Mouse (Mus musculus) forebrain, embryonic 14.5 days (tissue): ENCODE results near the gene Ablim2. TPM values are rescaled to one million over a fixed set of nuclear protein-coding genes. Genes with fewer than 3 reads are reported as not detected.
A peak's percentile ranks its signal among the peaks of the same experiment; 100 is the strongest.

Experiments
- ATAC-seq: fragments of 200-750 bp; cut with Nextera tagmentation; 2 replicates; pipeline ENCODE4 v1.8.0; 2017; ENCODE audit warnings: mild to moderate bottlenecking, moderate library complexity
- DNase-seq: peaks from one replicate; pipeline ENCODE4 v3.0.0-alpha.2; 2015; ENCODE audit warnings: low spot score
- H3K27ac ChIP-seq: fragments of 300-500 bp; sonication (generic); 2 replicates; pipeline ENCODE4 v1.5.1; 2014; ENCODE audit warnings: low read depth, mild to moderate bottlenecking, control low read depth, low read length, moderate library complexity
- H3K27me3 ChIP-seq: fragments of 300-500 bp; sonication (generic); replicated peaks from 2 replicates; pipeline ENCODE4 v1.6.1; 2014; ENCODE audit warnings: low read length, control low read depth, mixed read lengths; ENCODE audit not compliant: control insufficient read depth, insufficient read depth
- H3K36me3 ChIP-seq: fragments of 300-500 bp; sonication (generic); 2 replicates; pipeline ENCODE4 v1.6.1; 2014; ENCODE audit warnings: low read length, control low read depth; ENCODE audit not compliant: control insufficient read depth, insufficient read depth
- H3K4me1 ChIP-seq: fragments of 300-500 bp; sonication (generic); 2 replicates; pipeline ENCODE4 v1.6.1; 2014; ENCODE audit warnings: antibody characterized with exemption, low read length, control low read depth; ENCODE audit not compliant: control insufficient read depth, insufficient read depth
- H3K4me2 ChIP-seq: fragments of 300-500 bp; sonication (generic); 2 replicates; pipeline ENCODE4 v1.6.1; 2014; ENCODE audit warnings: mild to moderate bottlenecking, control low read depth, low read length
- H3K4me3 ChIP-seq: fragments of 300-500 bp; sonication (generic); 2 replicates; pipeline ENCODE4 v1.5.1; 2014; ENCODE audit warnings: low read depth, low read length, control low read depth
- H3K9ac ChIP-seq: fragments of 300-500 bp; sonication (generic); 2 replicates; pipeline ENCODE4 v1.6.1; 2014; ENCODE audit warnings: mild to moderate bottlenecking, low read length, control low read depth, moderate library complexity
- H3K9me3 ChIP-seq: fragments of 300-500 bp; sonication (generic); replicated peaks from 2 replicates; pipeline ENCODE4 v1.6.1; 2016; ENCODE audit warnings: low read length, control low read depth, mixed read lengths; ENCODE audit not compliant: control insufficient read depth
- WGBS: fragments of 180-500 bp; shearing (Covaris S2); extraction: QIAGEN DNeasy Blood & Tissue Kit; methylation state at CpG from one replicate; pipeline ENCODE4 v1.1.7; 2014; 5-methylcytosine and 5-hydroxymethylcytosine counted together
- polyA plus RNA-seq: library from polyadenylated mRNA; unstranded; fragments of >200 nt; fragmentation: Nextera tagmentation; extraction: Ambion mirVana; gene quantifications from 2 replicates; pipeline ENCODE4 v1.2.1, GENCODE M21; 2014

Ablim2 gene
- polyA plus RNA-seq, 1 experiment from 2014 or later: 4.7 TPM

- ATAC-seq (peak; percentile 31), DNase-seq (peak; percentile 46)
- Histone ChIP-seq H3K9me3 (no peaks in the 10 kb centered on the region), H3K27me3 (no peaks in the 10 kb centered on the region; the same call in 1 of the 2 replicates), H3K9ac (peak overlapping the region; percentile 98), H3K27ac (peak overlapping the region; percentile 53; the same call in 1 of the 2 replicates), H3K36me3 (no peaks in the 10 kb centered on the region), H3K4me2 (peak overlapping the region; percentile 83), H3K4me3 (peak overlapping the region; percentile 86), H3K4me1 (peaks cover 27% of the 10 kb centered on the region)
- 1% methylated on average over 21 of the region's 21 CpGs for WGBS
Measured at GRCm38 (mm10) chr5:35893805-35894260, 136.2 kb downstream of the Ablim2 start.

- Histone ChIP-seq H3K27me3 (no peaks in the 10 kb centered on the region; the same call in 1 of the 2 replicates), H3K4me1 (peaks cover 27% of the 10 kb centered on the region), H3K27ac (no peak overlapping the region; the same call in 1 of the 2 replicates), H3K9me3 (no peaks in the 10 kb centered on the region), H3K36me3 (no peaks in the 10 kb centered on the region), H3K9ac (peak overlapping the region; percentile 98), H3K4me2 (peak overlapping the region; percentile 83), H3K4me3 (peak overlapping the region; percentile 86)
- peak; percentile 27 for DNase-seq
- ATAC-seq: no peak
- 7% methylated on average over 29 of the region's 30 CpGs for WGBS
Measured at GRCm38 (mm10) chr5:35894295-35895047, 136.8 kb downstream of the Ablim2 start.

- Histone ChIP-seq H3K36me3 (peaks cover 3% of the 10 kb centered on the region; the same call in 1 of the 2 replicates), H3K27ac (no peak overlapping the region), H3K4me2 (peak overlapping the region; percentile 83; the same call in 1 of the 2 replicates), H3K27me3 (no peaks in the 10 kb centered on the region; the same call in 1 of the 2 replicates), H3K9me3 (no peaks in the 10 kb centered on the region), H3K4me3 (no peak overlapping the region), H3K9ac (no peak overlapping the region), H3K4me1 (peaks cover 33% of the 10 kb centered on the region)
- 90% methylated on average over 4 of the region's 4 CpGs for WGBS
- no peak for DNase-seq
- ATAC-seq: no peak
Measured at GRCm38 (mm10) chr5:35895926-35896325, 138.2 kb downstream of the Ablim2 start.

- DNase-seq: peak; percentile 69
- H3K4me1 ChIP-seq: peaks cover 39% of the 10 kb centered on the region
- 58% methylated on average over 4 of the region's 4 CpGs for WGBS
- no peak for ATAC-seq
- H3K36me3 ChIP-seq: peaks cover 3% of the 10 kb centered on the region; the same call in 1 of the 2 replicates
- no peak overlapping the region for H3K4me3 ChIP-seq
- no peaks in the 10 kb centered on the region; the same call in 1 of the 2 replicates for H3K27me3 ChIP-seq
- H3K9ac ChIP-seq: no peak overlapping the region
- peak overlapping the region; percentile 20 for H3K4me2 ChIP-seq
- H3K9me3 ChIP-seq: no peaks in the 10 kb centered on the region
- H3K27ac ChIP-seq: no peak overlapping the region; the same call in 1 of the 2 replicates
Measured at GRCm38 (mm10) chr5:35896556-35896955, 138.9 kb downstream of the Ablim2 start.

- Histone ChIP-seq H3K4me1 (peaks cover 39% of the 10 kb centered on the region), H3K4me2 (peak overlapping the region; percentile 20; the same call in 1 of the 2 replicates), H3K27me3 (no peaks in the 10 kb centered on the region; the same call in 1 of the 2 replicates), H3K36me3 (peaks cover 3% of the 10 kb centered on the region; the same call in 1 of the 2 replicates), H3K9ac (no peak overlapping the region), H3K27ac (no peak overlapping the region), H3K4me3 (no peak overlapping the region), H3K9me3 (no peaks in the 10 kb centered on the region)
- DNase-seq: peak; percentile 28
- no peak for ATAC-seq
- 72% methylated on average over 4 of the region's 4 CpGs for WGBS
Measured at GRCm38 (mm10) chr5:35897147-35897546, 139.5 kb downstream of the Ablim2 start.

GRCm38 (mm10) chr5:35898114-35898513 is 140.4 kb downstream of the Ablim2 start:
- no peak for ATAC-seq
- Histone ChIP-seq H3K27ac (no peak overlapping the region), H3K4me3 (no peak overlapping the region), H3K9ac (no peak overlapping the region), H3K4me1 (peaks cover 39% of the 10 kb centered on the region), H3K27me3 (no peaks in the 10 kb centered on the region), H3K4me2 (no peak overlapping the region), H3K36me3 (peaks cover 3% of the 10 kb centered on the region; the same call in 1 of the 2 replicates), H3K9me3 (no peaks in the 10 kb centered on the region)
- WGBS: 86% methylated on average over 4 of the region's 4 CpGs
- no peak for DNase-seq

GRCm38 (mm10) chr5:35898994-35899393 is 141.3 kb downstream of the Ablim2 start:
- ATAC-seq (no peak), DNase-seq (no peak)
- 85% methylated on average over 3 of the region's 3 CpGs for WGBS
- no peaks in the 10 kb centered on the region for H3K9me3 ChIP-seq
- no peak overlapping the region for H3K4me2 ChIP-seq
- H3K27ac ChIP-seq: no peak overlapping the region
- peaks cover 39% of the 10 kb centered on the region for H3K4me1 ChIP-seq
- H3K36me3 ChIP-seq: peaks cover 3% of the 10 kb centered on the region; the same call in 1 of the 2 replicates
- H3K9ac ChIP-seq: no peak overlapping the region
- H3K4me3 ChIP-seq: no peak overlapping the region
- no peaks in the 10 kb centered on the region for H3K27me3 ChIP-seq

- Histone ChIP-seq H3K4me1 (peaks cover 33% of the 10 kb centered on the region), H3K9ac (no peak overlapping the region; the same call in 1 of the 2 replicates), H3K36me3 (peaks cover 3% of the 10 kb centered on the region; the same call in 1 of the 2 replicates), H3K4me3 (no peak overlapping the region), H3K27me3 (no peaks in the 10 kb centered on the region), H3K27ac (no peak overlapping the region), H3K4me2 (no peak overlapping the region), H3K9me3 (no peaks in the 10 kb centered on the region)
- 36% methylated on average over 10 of the region's 10 CpGs for WGBS
- ATAC-seq: no peak; the same call in 1 of the 2 replicates
- DNase-seq: no peak
Measured at GRCm38 (mm10) chr5:35900401-35901225, 142.9 kb downstream of the Ablim2 start.
